Mouse (Mus musculus) ES-Bruce4 (cell line): Measurements from ENCODE around the gene Adam8.

Source experiments
- CTCF ChIP-seq: IDR thresholded peaks from one replicate; pipeline ENCODE4 v1.8.1; 2011; ENCODE audit warnings: low read depth, low read length
- EP300 ChIP-seq: IDR thresholded peaks from 2 replicates; pipeline ENCODE4 v1.6.1; 2011; ENCODE audit warnings: low read depth, low read length; ENCODE audit not compliant: insufficient read depth
- POLR2A ChIP-seq: IDR thresholded peaks from one replicate; pipeline ENCODE4 v1.8.1; 2011; ENCODE audit warnings: low read length; ENCODE audit not compliant: insufficient read depth

GRCm38 (mm10) chr7:139993532-139993931 lies 1.2 kb upstream of the Adam8 start:
- TF ChIP-seq POLR2A (no peak), CTCF (no peak), EP300 (no peak)
